Mouse (Mus musculus) adrenal gland, postnatal 14 days (tissue): Measurements from ENCODE around the gene Gpx3. TPM values are rescaled to one million over a fixed set of nuclear protein-coding genes. Genes with fewer than 3 reads are reported as not detected.
A peak's percentile ranks its signal among the peaks of the same experiment; 100 is the strongest.
"Not testable (repeated sequence)": the region's sequence is repeated elsewhere in the genome, so short reads cannot be mapped to it uniquely, and the experiment has no call there.

ENCODE experiments used
- DNase-seq: peaks from one replicate; pipeline ENCODE4 v3.0.0; 2021; ENCODE audit warnings: mixed read lengths
- total RNA-seq: library from RNA; stranded (reverse); gene quantifications from 2 replicates; pipeline ENCODE4 v1.2.3, GENCODE M21; 2021

The Gpx3 gene
- total RNA-seq, 1 experiment from 2014 or later = 308 TPM

GRCm38 (mm10) chr11:54939501-54939900 is 37.2 kb downstream of the Gpx3 start:
- no peak for DNase-seq

GRCm38 (mm10) chr11:54940056-54940455 is 37.8 kb downstream of the Gpx3 start:
- peak; percentile 72 for DNase-seq

DNA sequence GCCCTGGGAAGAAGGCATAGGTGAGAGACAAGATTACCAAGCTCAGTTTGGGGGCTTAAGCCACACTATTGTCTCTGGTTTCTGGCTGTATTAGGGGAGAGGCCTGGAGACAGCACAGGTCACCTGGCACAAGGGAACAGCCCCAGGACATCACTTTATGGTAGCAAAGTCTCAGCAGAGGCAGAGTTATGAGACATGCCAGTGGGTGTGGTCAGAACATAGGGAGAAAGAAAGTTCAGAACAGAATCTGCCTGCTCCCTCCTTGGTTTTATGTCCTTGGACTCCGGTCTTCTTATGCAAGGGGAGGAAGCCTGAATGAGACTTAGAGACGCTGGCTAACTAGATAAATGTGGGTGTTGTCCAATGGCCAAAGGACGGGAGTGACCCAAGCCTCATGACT is 42.4 kb downstream of the Gpx3 start:
- DNase-seq = no peak

- no peak for DNase-seq
Measured at GRCm38 (mm10) chr11:54949717-54950116, 47.5 kb downstream of the Gpx3 start.

- peak; percentile 70 for DNase-seq
Measured at GRCm38 (mm10) chr11:54950684-54951083, 48.4 kb downstream of the Gpx3 start.

DNA sequence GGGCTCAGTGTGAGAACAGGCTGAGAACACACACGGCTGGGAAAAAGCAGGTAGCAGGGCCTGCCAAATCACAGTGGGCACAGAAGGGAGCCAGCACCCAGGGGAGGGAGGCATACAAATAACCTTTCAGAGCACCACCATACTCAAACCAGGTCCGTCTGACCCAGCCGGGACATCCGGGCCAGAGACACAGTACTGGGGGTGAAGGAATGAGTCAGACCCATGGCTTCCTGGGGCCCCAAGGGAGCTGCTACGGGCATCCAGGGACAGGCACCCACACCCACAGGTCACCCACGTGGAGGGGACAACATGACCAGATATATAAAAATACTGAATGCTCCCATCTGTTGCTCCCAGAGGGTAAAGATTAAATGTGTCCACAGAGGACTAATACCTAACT is 50.4 kb downstream of the Gpx3 start:
- DNase-seq = peak; percentile 62

DNA sequence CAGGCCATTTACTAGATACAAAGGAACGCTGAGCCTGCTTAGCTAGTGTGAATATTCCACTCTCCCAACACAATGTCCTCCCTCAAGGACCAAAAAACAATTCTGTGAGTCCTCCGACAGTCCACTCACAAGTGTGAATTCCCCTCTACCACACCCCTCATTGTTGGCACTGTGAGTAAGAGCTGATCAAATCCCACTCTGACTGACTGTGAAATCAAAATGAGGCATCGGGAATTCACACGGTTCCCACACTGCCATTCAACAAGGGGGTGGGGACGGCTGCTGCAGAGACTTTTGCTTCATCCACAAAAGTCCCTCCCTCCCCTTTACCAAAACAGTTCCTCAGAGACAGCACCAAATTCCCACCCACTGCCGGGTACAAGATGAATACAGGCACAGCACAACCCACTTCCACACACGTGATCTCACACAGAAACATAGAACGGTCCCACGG is 51.8 kb downstream of the Gpx3 start:
- no peak for DNase-seq

GRCm38 (mm10) chr11:54954716-54955115 is 52.5 kb downstream of the Gpx3 start:
- no peak for DNase-seq

- not testable (repeated sequence) for DNase-seq
Measured at GRCm38 (mm10) chr11:54955400-54955734, 53.1 kb downstream of the Gpx3 start.

DNA sequence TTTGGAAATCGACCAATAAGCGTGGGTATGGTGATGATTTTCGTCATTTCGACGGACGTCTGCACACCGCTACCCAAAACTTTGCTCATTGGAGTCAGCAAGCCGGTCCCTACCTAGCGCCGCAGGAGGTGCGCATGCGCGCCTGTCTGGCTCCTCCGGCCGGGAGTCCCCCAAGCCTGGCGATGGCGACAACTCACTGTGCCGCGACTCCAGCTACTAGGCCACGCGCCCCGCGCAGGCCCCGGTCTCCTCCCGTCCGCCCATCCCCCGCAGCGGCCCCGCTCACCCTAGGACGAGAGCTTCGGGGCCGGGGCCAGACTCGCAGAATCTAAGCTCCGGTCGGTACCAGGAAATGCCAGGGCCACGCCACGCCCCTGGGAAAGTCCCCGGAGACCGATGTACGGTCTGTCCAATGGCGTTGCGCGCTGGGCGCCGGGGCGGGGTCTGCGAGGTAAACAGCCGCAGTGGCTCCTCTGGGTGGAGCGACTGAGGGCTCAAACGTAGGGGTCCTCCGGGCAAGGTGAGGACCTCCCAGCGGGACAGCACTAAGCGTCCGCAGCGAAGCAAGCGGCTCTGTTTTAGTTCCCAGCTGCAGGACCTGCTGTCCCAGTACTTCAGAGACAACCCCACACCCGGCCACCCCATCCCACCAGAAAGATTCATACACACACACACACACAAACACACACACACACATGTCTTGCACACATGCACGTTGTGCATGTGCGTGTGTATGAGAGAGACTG is 53.7 kb downstream of the Gpx3 start:
- DNase-seq = peak; percentile 100

- DNase-seq = no peak
Measured at GRCm38 (mm10) chr11:54956912-54957311, 54.7 kb downstream of the Gpx3 start.

GRCm38 (mm10) chr11:54957708-54958107 is 55.5 kb downstream of the Gpx3 start:
- not testable (repeated sequence) for DNase-seq

DNA sequence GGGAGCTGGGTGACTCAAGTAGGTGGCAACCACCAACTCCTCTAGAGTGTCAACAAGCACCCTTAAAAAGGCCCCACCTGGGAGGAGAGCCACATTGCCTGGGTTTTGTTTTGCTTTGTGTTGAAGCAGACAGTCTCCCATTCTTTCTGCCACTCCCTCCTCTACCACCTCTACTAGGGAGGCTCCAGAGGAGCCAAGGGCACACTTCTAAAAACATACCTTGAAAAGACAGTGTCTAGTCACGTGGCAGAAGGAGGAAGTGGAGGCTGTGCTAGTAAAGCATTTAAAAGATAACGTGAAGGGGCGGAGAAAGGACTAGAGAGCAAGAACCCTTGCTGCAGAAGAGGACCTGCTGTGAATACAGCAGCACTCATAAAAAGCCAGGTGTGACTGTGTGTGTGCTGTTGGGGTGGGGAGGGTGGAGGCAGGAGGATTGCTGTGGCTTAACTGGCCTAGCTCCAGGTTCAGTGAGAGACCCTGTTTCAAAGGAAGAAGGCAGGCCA is 56.4 kb downstream of the Gpx3 start:
- DNase-seq = no peak

Other genes starting within 250 kb of the Gpx3 start
- gene Cdc42se2, start 114.8 kb upstream of the Gpx3 start, total RNA-seq = 19.7 and 29.9 TPM in 2 replicates
- gene Lyrm7, start 41.5 kb upstream of the Gpx3 start, total RNA-seq = 18.5 and 26.0 TPM in 2 replicates
- 379 and 380 TPM in 2 replicates for gene Hint1, start 36.1 kb upstream of the Gpx3 start, total RNA-seq
- gene Tnip1, start 60.5 kb downstream of the Gpx3 start, total RNA-seq = 53.8 and 74.2 TPM in 2 replicates
- 146 and 152 TPM in 2 replicates for gene Anxa6, start 131.0 kb downstream of the Gpx3 start, total RNA-seq
- gene Ccdc69, start 175.7 kb downstream of the Gpx3 start, total RNA-seq = 8.3 and 12.2 TPM in 2 replicates
- 104 and 106 TPM in 2 replicates for gene Gm2a, start 195.7 kb downstream of the Gpx3 start, total RNA-seq
- not detected in 2 replicates for gene Slc36a3, start 249.3 kb downstream of the Gpx3 start, total RNA-seq